Mouse (Mus musculus) liver, adult 2 months (tissue): ENCODE results near the gene Uhrf1.

Experiments used
- CTCF ChIP-seq: fragments of 200-500 bp; IDR thresholded peaks from 2 replicates; pipeline ENCODE4 v1.5.1; 2011; ENCODE audit warnings: low read depth, low read length, control low read depth
- POLR2A ChIP-seq: fragments of 200-500 bp; IDR thresholded peaks from 2 replicates; pipeline ENCODE4 v1.6.1; 2011; ENCODE audit warnings: low read length, control low read depth; ENCODE audit not compliant: insufficient read depth; ENCODE audit errors: extremely low read depth

- TF ChIP-seq CTCF: no peak
- no peak for TF ChIP-seq POLR2A
These were observed 45.0 kb downstream of the Uhrf1 start for GRCm38 (mm10) chr17:56348128-56348527.
